Mouse (Mus musculus) G1E (cell line): Measurements from ENCODE around the gene Map4k2. TPM values are rescaled to one million over a fixed set of nuclear protein-coding genes. Genes with fewer than 3 reads are reported as not detected.

Source experiments
- ATAC-seq: 2 replicates; pipeline ENCODE4 v1.8.0; 2016; ENCODE audit warnings: mild to moderate bottlenecking; ENCODE audit not compliant: insufficient number of reproducible peaks, poor library complexity, low FRiP score, severe bottlenecking; ENCODE audit errors: extremely low read depth
- DNase-seq: peaks from one replicate; pipeline ENCODE4 v3.0.0; 2012; ENCODE audit warnings: low spot score
- H3K27me3 ChIP-seq: 2 replicates; pipeline ENCODE4 v1.6.1; 2012; ENCODE audit warnings: mild to moderate bottlenecking, low read length, inconsistent platforms; ENCODE audit not compliant: insufficient read depth
- H3K36me3 ChIP-seq: replicated peaks from 2 replicates; pipeline ENCODE3; 2012; ENCODE audit warnings: mild to moderate bottlenecking, inconsistent platforms
- H3K4me1 ChIP-seq: 2 replicates; pipeline ENCODE4 v1.6.1; 2012; ENCODE audit warnings: low read depth, low read length, inconsistent platforms, mixed read lengths; ENCODE audit not compliant: insufficient read depth
- H3K4me3 ChIP-seq: 2 replicates; pipeline ENCODE4 v1.5.1; 2012; ENCODE audit warnings: low read depth, mild to moderate bottlenecking, inconsistent platforms, low read length, moderate library complexity, mixed read lengths
- H3K9me3 ChIP-seq: replicated peaks from 2 replicates; pipeline ENCODE4 v1.6.1; 2012; ENCODE audit warnings: inconsistent platforms
- CTCF ChIP-seq: IDR thresholded peaks from 2 replicates; pipeline ENCODE4 v1.5.1; 2012; ENCODE audit warnings: low read depth, low read length, inconsistent platforms, mixed read lengths
- GATA1 ChIP-seq: IDR thresholded peaks from 2 replicates; pipeline ENCODE4 v1.6.1; 2012; ENCODE audit warnings: borderline replicate concordance, low read length, inconsistent platforms, mixed read lengths
- GATA2 ChIP-seq: IDR thresholded peaks from 2 replicates; pipeline ENCODE4 v1.6.1; 2012; ENCODE audit warnings: low read depth, low read length, inconsistent platforms, borderline replicate concordance
- POLR2AphosphoS5 ChIP-seq: IDR thresholded peaks from 2 replicates; pipeline ENCODE4 v1.6.1; 2012; ENCODE audit warnings: low read depth, low read length, inconsistent platforms; ENCODE audit not compliant: insufficient replicate concordance
- TAL1 ChIP-seq: conservative IDR thresholded peaks from 2 replicates; pipeline ENCODE4 v1.6.1; 2012; ENCODE audit warnings: low read depth, low read length, inconsistent platforms, mixed read lengths
- polyA plus RNA-seq: library from polyadenylated mRNA; stranded (reverse); fragments of >175 nt; gene quantifications from 2 replicates; pipeline ENCODE4 v1.2.3, GENCODE M21; 2012
- total RNA-seq, 2 experiments: library from RNA; stranded (forward) in 1 of 2; stranded (reverse) in 1 of 2; fragments of 200-1000 nt in 1 of 2; fragments of >200 nt in 1 of 2; fragmentation: Nextera tagmentation in 1 of 2; gene quantifications; 2 replicates each; pipeline ENCODE4 v1.2.3; 2014 to 2017

Map4k2 gene
- total and polyA plus RNA-seq, 3 experiments = 13.2 to 26.6 (median 13.4) TPM

DNA sequence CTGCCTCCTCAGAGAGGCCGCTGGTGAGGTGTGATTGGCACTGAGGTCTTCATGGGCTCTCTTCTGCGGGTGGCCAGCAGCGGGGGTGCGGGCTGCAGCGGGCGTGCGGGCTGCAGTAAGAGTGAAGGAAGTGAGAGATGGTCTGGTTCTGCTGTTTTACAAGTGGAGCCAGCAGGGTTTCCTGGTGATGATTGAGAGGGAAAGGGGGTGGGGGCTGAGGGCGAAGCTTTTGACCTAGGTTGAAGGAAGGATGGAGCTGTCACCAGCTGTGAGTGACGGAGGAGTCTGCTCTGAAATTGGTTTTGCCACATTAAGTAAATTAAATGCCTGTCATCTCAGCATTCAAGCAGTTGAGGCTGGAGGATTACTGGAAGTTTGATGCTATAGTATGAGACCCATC is 7.8 kb downstream of the Map4k2 start:
- H3K36me3 ChIP-seq = peaks cover 94% of the 10 kb centered on the region
- H3K27me3 ChIP-seq = no peaks in the 10 kb centered on the region
- ATAC-seq = no peak
- peaks cover 7% of the 10 kb centered on the region for H3K4me1 ChIP-seq
- H3K9me3 ChIP-seq = no peaks in the 10 kb centered on the region
- H3K4me3 ChIP-seq = no peak overlapping the region
- no peak for DNase-seq
- no peak for TF ChIP-seq CTCF
- TF ChIP-seq GATA2 = no peak
- no peak for TF ChIP-seq GATA1
- TF ChIP-seq POLR2AphosphoS5 = no peak
- TF ChIP-seq TAL1 = no peak

DNA sequence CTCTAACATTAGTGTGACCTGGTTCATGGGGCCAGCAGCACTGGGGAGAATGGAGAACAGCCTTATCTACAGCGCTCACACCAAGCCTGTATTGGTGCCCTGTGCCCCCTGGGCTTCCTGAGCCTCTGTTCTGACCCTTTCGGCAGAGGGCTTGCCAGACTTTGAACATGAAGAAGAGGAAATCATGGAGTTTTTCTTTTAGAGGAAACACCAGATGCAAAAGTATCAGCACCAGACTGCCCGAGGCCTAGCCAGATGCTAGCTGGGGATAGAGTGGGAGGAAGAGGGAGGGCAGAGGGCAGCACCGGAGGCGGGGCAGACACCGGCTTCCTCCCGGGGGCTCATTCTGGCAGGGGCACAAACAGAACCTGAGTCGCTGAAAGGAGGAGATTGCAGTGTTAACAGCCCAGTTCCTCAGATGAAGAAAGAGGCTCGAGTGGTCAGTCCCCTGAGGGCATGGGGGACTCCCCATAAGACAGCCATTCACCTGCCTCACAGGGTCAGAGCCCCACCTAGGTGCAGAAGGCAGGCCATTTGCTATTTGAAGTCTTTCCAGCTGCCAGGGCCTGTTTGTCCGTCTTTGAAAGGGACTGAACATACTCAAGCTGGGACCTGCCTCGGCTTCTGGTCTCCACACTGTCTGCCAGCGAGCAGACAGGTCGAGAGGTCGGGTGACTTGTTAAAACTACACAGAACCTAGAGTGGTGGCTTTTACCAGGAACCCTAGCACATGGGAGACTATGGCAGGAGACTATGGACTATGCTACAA is 8.5 kb downstream of the Map4k2 start:
- Histone ChIP-seq H3K36me3 (peaks cover 94% of the 10 kb centered on the region), H3K27me3 (no peaks in the 10 kb centered on the region)

DNA sequence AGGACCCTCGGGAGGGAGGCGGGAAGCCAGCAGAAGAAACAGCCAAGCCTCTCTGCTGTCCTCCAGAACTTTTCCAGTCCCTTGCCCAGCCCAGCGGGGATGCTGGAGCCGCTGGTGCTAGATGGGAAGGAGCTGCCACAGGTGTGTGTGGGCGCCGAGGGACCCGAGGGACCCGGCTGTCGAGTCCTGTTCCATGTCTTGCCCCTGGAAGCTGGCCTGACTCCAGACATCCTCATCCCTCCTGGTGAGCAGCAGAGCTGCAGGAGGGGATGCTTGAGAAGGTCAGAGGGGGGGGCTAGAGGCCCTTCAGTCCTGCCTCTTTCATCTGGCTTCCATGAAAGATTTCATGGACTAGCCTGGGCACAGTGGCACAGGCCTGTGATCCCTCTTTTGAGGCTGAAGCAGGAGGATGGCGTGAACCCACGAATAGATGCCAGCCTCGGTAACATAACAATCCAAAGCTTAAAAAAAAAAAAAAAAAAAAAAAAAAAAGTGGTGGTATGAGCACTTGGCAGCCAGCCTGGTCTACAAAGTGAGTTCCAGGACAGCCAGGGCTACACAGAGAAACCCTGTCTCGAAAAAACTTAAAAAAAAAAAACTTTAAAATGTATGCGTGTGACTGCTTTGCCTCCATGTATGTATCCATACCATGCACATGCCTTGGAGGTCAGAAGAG is 10.6 kb downstream of the Map4k2 start:
- H3K4me3 ChIP-seq = no peak overlapping the region
- H3K36me3 ChIP-seq = peaks cover 85% of the 10 kb centered on the region
- no peak for TF ChIP-seq TAL1
- no peak for TF ChIP-seq GATA2
- no peak for TF ChIP-seq POLR2AphosphoS5
- TF ChIP-seq CTCF = no peak
- no peak for TF ChIP-seq GATA1
- DNase-seq (no peak), ATAC-seq (no peak)
- peaks cover 4% of the 10 kb centered on the region for H3K4me1 ChIP-seq
- no peaks in the 10 kb centered on the region for H3K9me3 ChIP-seq
- no peaks in the 10 kb centered on the region for H3K27me3 ChIP-seq

More for the DNA sequence above, 8.5 kb downstream of the Map4k2 start:
- DNase-seq (no peak), ATAC-seq (no peak)
- Histone ChIP-seq H3K9me3 (no peaks in the 10 kb centered on the region), H3K4me3 (no peak overlapping the region), H3K4me1 (peaks cover 7% of the 10 kb centered on the region)
- TF ChIP-seq TAL1 = no peak
- no peak for TF ChIP-seq GATA2
- TF ChIP-seq POLR2AphosphoS5 = no peak
- TF ChIP-seq CTCF = no peak
- TF ChIP-seq GATA1 = no peak

DNA sequence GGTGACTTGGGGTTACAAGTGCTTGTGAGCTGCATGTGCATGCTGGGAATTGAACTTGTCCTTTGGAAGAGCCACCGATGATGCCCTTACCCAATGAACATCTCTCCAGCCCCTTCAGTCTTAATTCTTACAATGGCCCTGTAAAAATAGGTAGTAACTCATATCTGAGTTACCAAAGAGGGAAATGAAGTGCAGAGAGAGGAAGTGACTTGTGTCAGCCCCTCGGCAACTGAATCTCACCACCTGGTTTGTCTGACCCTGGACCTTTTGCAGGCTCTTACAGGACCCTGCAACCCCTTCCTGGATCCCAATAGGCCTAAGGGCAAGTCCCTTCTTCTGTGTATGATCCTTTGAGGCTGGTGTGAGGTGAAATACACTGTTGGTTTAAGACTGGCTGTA is 11.2 kb downstream of the Map4k2 start:
- Histone ChIP-seq H3K4me3 (no peak overlapping the region), H3K27me3 (no peaks in the 10 kb centered on the region), H3K4me1 (peaks cover 4% of the 10 kb centered on the region), H3K9me3 (no peaks in the 10 kb centered on the region), H3K36me3 (peaks cover 84% of the 10 kb centered on the region)
- TF ChIP-seq CTCF = no peak
- no peak for TF ChIP-seq TAL1
- TF ChIP-seq GATA2 = no peak
- TF ChIP-seq POLR2AphosphoS5 = no peak
- no peak for TF ChIP-seq GATA1
- ATAC-seq (no peak), DNase-seq (no peak)

DNA sequence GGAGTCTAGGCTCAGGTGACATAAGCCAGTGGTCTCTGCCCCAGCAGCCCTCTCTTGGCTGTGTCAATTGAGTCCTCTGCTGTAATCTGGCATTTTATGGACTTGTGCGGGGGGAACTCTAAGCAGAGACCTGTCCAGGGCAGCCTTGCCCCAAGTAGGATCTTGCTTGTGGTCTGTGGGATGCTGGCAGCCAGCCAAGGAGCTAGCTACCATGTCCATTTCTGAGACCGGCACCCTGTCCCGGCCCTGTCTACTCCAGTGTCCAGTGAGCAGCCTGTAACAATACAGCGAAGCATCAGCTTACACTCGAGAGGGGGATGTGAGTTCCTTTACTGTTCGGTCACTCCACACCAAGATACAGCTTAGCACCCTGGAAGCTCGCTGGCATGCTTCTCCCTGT is 13.1 kb downstream of the Map4k2 start:
- no peaks in the 10 kb centered on the region for H3K9me3 ChIP-seq
- DNase-seq (no peak), ATAC-seq (no peak)
- no peaks in the 10 kb centered on the region for H3K27me3 ChIP-seq
- peaks cover 74% of the 10 kb centered on the region for H3K36me3 ChIP-seq
- no peak for TF ChIP-seq GATA2
- no peak for TF ChIP-seq POLR2AphosphoS5
- TF ChIP-seq CTCF = no peak
- no peak for TF ChIP-seq GATA1
- TF ChIP-seq TAL1 = no peak
- H3K4me1 ChIP-seq = peaks cover 4% of the 10 kb centered on the region
- H3K4me3 ChIP-seq = no peak overlapping the region

DNA sequence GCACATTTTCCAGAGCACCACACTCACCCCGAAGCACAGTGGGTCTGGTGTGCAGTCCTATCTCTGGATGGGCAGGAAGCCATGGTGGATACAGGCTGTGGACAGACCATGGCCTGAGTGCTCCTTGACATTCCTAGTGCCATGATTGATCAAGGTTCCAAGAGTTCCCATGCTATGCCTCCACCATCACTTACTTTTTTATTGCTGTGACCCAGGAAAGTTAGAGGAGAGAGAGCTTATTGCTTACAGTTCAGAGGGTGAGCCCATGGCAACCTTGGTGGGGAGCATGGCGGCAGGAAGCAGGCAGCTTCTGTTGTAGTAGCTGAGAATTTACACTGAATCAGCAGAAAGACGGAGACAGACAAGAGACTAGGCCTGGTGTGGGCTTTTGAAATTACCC is 20.4 kb downstream of the Map4k2 start:
- Histone ChIP-seq H3K4me1 (peaks cover 12% of the 10 kb centered on the region), H3K4me3 (no peak overlapping the region)
- DNase-seq = no peak

More for the DNA sequence above, 20.4 kb downstream of the Map4k2 start:
- no peak for TF ChIP-seq TAL1
- no peak for TF ChIP-seq CTCF
- TF ChIP-seq GATA1 = no peak
- TF ChIP-seq POLR2AphosphoS5 = no peak
- no peak for TF ChIP-seq GATA2
- Histone ChIP-seq H3K9me3 (no peaks in the 10 kb centered on the region), H3K36me3 (peaks cover 52% of the 10 kb centered on the region), H3K27me3 (no peaks in the 10 kb centered on the region)
- ATAC-seq = no peak
